Mouse (Mus musculus) cortical plate, adult 2 months (tissue): Measurements from ENCODE around the gene Mettl17.

Source experiments
- CTCF ChIP-seq: fragments of 200-500 bp; IDR thresholded peaks from 2 replicates; pipeline ENCODE4 v1.5.1; 2011; ENCODE audit warnings: mild to moderate bottlenecking, control low read depth, low read length; ENCODE audit not compliant: insufficient read depth; ENCODE audit errors: extremely low read depth
- POLR2A ChIP-seq: fragments of 200-500 bp; IDR thresholded peaks from 2 replicates; pipeline ENCODE4 v1.6.1; 2011; ENCODE audit warnings: mild to moderate bottlenecking, low read length, control low read depth; ENCODE audit not compliant: insufficient read depth; ENCODE audit errors: extremely low read depth

DNA sequence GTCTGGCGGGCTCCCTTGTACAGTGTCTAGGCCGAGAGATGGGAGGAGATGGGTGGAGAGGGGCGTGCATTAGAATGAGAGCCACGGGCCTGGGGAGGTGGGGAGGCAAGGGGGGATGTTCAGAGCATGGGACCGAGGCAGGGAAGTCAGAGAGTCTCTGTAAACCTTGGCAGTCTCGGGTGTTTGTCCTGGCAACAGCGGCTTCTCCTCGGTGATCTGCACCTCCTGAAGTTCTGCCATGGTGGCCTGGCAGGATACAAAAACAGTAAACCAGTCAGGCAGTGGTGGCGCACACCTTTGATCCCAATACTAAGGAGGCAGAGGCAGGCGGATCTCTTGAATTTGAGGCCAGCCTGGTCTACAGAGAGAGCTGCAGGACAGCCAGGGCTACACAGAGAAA, 26.7 kb downstream of the Mettl17 start:
- TF ChIP-seq CTCF, result no peak
- no peak for TF ChIP-seq POLR2A
